Mouse (Mus musculus) lung, embryonic 15.5 days (tissue): ENCODE results near the gene Sppl2b. TPM values are rescaled to one million over a fixed set of nuclear protein-coding genes. Genes with fewer than 3 reads are reported as not detected.
A peak's percentile ranks its signal among the peaks of the same experiment; 100 is the strongest.

Source experiments
- ATAC-seq: fragments of 200-750 bp; cut with Nextera tagmentation; 2 replicates; pipeline ENCODE4 v1.8.0; 2017; ENCODE audit warnings: moderate number of reproducible peaks, borderline replicate concordance; ENCODE audit not compliant: low FRiP score, low TSS enrichment; ENCODE audit errors: extremely low read depth
- H3K27ac ChIP-seq: fragments of 300-500 bp; sonication (generic); 2 replicates; pipeline ENCODE4 v1.5.1; 2015; ENCODE audit warnings: moderate library complexity, mild to moderate bottlenecking, inconsistent platforms
- H3K27me3 ChIP-seq: fragments of 300-500 bp; sonication (generic); 2 replicates; pipeline ENCODE4 v1.6.1; 2015; ENCODE audit warnings: inconsistent platforms
- H3K36me3 ChIP-seq: fragments of 300-500 bp; sonication (generic); 2 replicates; pipeline ENCODE4 v1.6.1; 2015; ENCODE audit warnings: inconsistent platforms
- H3K4me1 ChIP-seq: fragments of 300-500 bp; sonication (generic); 2 replicates; pipeline ENCODE4 v1.6.1; 2015; ENCODE audit warnings: inconsistent platforms
- H3K4me2 ChIP-seq: fragments of 300-500 bp; sonication (generic); 2 replicates; pipeline ENCODE4 v1.6.1; 2015; ENCODE audit warnings: inconsistent platforms, mild to moderate bottlenecking, moderate library complexity
- H3K4me3 ChIP-seq: fragments of 300-500 bp; sonication (generic); 2 replicates; pipeline ENCODE4 v1.5.1; 2015; ENCODE audit warnings: mild to moderate bottlenecking, inconsistent platforms
- H3K9ac ChIP-seq: fragments of 300-500 bp; sonication (generic); 2 replicates; pipeline ENCODE4 v1.6.1; 2015; ENCODE audit warnings: inconsistent platforms
- H3K9me3 ChIP-seq: fragments of 300-500 bp; sonication (generic); 2 replicates; pipeline ENCODE4 v1.6.1; 2016; ENCODE audit warnings: inconsistent platforms
- WGBS: fragments of 180-500 bp; shearing (Covaris S2); methylation state at CpG from one replicate; pipeline ENCODE4 v1.1.7; 2015; 5-methylcytosine and 5-hydroxymethylcytosine counted together
- polyA plus RNA-seq: library from polyadenylated mRNA; unstranded; fragments of >200 nt; fragmentation: Nextera tagmentation; extraction: Ambion mirVana; gene quantifications from 2 replicates; pipeline ENCODE4 v1.2.1, GENCODE M21; 2015

Sppl2b gene
- polyA plus RNA-seq, 1 experiment from 2014 or later, result 40.8 TPM

GRCm38 (mm10) chr10:80838346-80838912 lies 16.6 kb upstream of the Sppl2b start:
- H3K9ac ChIP-seq, result no peak overlapping the region

GRCm38 (mm10) chr10:80839848-80840247 lies 15.2 kb upstream of the Sppl2b start:
- 59% methylated on average over 6 of the region's 6 CpGs for WGBS

More at GRCm38 (mm10) chr10:80838346-80838912, 16.6 kb upstream of the Sppl2b start:
- Histone ChIP-seq H3K27ac (no peak overlapping the region), H3K36me3 (no peaks in the 10 kb centered on the region), H3K4me2 (no peak overlapping the region), H3K4me3 (no peak overlapping the region), H3K27me3 (peaks cover 76% of the 10 kb centered on the region), H3K4me1 (peaks cover 2% of the 10 kb centered on the region), H3K9me3 (no peaks in the 10 kb centered on the region)
- WGBS, result 37% methylated on average over 2 of the region's 2 CpGs
- no peak for ATAC-seq

DNA sequence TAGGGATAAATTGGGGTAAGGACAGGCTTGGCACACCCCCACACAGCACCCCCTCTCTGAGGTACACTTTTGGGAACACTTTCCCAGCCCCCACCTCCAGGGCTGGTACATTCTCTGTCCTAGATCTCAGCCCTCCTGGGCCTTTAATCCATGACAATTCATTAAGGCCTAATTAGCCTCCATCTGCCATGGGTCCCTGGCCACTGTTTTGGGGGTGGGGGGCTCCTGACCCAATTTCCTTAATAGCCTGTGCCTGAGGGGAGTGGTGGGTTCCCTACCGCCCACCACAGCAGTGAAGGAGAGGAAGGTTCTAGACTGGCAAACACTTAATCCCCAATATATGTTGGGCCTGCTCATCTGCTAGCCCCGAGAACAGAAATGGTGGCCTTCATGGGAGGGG lies 13.4 kb upstream of the Sppl2b start:
- Histone ChIP-seq H3K9ac (no peak overlapping the region), H3K27ac (no peak overlapping the region), H3K4me2 (no peak overlapping the region), H3K4me3 (no peak overlapping the region), H3K27me3 (peaks cover 74% of the 10 kb centered on the region), H3K9me3 (no peaks in the 10 kb centered on the region), H3K4me1 (peaks cover 10% of the 10 kb centered on the region), H3K36me3 (no peaks in the 10 kb centered on the region)
- no peak for ATAC-seq
- 80% methylated on average over 2 of the region's 2 CpGs for WGBS

More at GRCm38 (mm10) chr10:80839848-80840247, 15.2 kb upstream of the Sppl2b start:
- Histone ChIP-seq H3K27me3 (peaks cover 76% of the 10 kb centered on the region), H3K4me2 (no peak overlapping the region), H3K27ac (no peak overlapping the region), H3K4me1 (peaks cover 10% of the 10 kb centered on the region), H3K9ac (no peak overlapping the region), H3K36me3 (no peaks in the 10 kb centered on the region), H3K4me3 (no peak overlapping the region), H3K9me3 (no peaks in the 10 kb centered on the region)
- ATAC-seq, result no peak

DNA sequence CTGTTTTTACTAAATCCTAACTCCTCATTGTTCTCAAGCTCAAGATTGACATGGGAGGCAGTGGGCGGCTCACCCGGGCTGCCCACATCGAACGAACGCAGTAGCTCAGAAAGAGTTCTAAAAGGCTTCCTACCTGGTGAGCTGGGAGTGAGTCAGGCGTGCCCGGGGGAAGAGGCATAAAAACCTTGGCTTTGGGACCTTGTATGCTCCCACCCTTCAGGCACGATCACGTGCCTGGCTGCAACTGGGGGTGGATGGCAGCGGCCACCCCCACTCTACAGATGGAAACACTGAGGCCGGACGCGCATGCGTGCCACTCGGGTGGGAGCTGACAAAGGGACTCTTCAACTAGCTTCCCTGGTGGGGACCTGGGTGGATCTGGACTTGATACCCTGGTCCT lies 12.7 kb upstream of the Sppl2b start:
- H3K4me2 ChIP-seq, result no peak overlapping the region
- no peak for ATAC-seq
- H3K36me3 ChIP-seq, result no peaks in the 10 kb centered on the region
- WGBS, result 74% methylated on average over 15 of the region's 15 CpGs
- peaks cover 68% of the 10 kb centered on the region for H3K27me3 ChIP-seq
- peaks cover 10% of the 10 kb centered on the region for H3K4me1 ChIP-seq
- H3K9me3 ChIP-seq, result no peaks in the 10 kb centered on the region
- H3K9ac ChIP-seq, result no peak overlapping the region
- no peak overlapping the region for H3K27ac ChIP-seq
- H3K4me3 ChIP-seq, result no peak overlapping the region

GRCm38 (mm10) chr10:80843087-80843930 lies 11.8 kb upstream of the Sppl2b start:
- no peaks in the 10 kb centered on the region for H3K36me3 ChIP-seq
- 0 out of 2 replicates have a peak overlapping the region, but pooled peaks have one; percentile 19 for H3K9ac ChIP-seq
- peaks cover 60% of the 10 kb centered on the region for H3K27me3 ChIP-seq
- WGBS, result 8% methylated on average over 32 of the region's 32 CpGs
- no peaks in the 10 kb centered on the region for H3K9me3 ChIP-seq
- peak overlapping the region; percentile 72 for H3K4me2 ChIP-seq
- no peak overlapping the region for H3K27ac ChIP-seq
- no peak for ATAC-seq
- H3K4me3 ChIP-seq, result peak overlapping the region; percentile 38
- H3K4me1 ChIP-seq, result peaks cover 10% of the 10 kb centered on the region

DNA sequence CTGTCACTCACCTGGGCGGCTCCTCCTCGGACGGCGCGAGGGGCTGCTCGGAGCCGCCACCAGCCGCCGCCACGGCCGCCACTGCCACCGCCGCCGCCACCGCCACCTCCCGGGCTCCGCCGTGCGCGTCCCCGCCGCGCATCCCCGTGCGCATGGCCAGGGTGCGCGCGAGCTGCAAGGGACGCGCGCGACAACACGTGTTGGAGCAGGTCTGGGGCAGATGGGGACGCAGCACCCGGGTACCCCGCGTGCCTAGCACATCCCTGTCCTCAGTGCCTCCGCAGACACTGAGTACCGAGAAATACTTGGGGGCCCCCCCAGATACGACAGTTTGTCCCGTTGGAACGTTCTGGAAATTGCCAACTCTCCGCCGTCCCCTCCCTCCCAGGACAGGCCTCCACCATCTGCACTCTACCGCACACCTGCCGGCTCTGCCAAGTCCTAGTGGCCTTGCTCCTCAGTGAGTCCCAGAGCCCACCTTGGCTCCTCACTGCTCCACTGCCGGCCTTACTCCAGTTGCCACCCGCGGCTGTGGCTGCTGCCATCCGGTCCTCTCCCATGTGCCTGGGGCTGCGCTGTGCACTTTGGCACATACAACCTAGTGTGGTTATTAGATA lies 11.0 kb upstream of the Sppl2b start, which contains the start of gene Lingo3:
TSS of gene Lingo3 (minus strand) at position 109 of the 617 bp plus-strand sequence.
- H3K27me3 ChIP-seq, result peaks cover 59% of the 10 kb centered on the region
- peak within 1 kb of the TSS; percentile 38 for H3K4me3 ChIP-seq
- H3K27ac ChIP-seq, result no peak within 1 kb of the TSS
- peak within 1 kb of the TSS; percentile 72 for H3K4me2 ChIP-seq
- H3K4me1 ChIP-seq, result peaks cover 14% of the 10 kb centered on the region
- 3% methylated on average over 50 of the region's 51 CpGs for WGBS
- no peaks in the 10 kb centered on the region for H3K36me3 ChIP-seq
- 0 out of 2 replicates have a peak within 1 kb of the TSS, but pooled peaks have one; percentile 19 for H3K9ac ChIP-seq
- no peak for ATAC-seq
- H3K9me3 ChIP-seq, result no peaks in the 10 kb centered on the region

- 53% methylated on average over 8 of the region's 8 CpGs for WGBS
Observed at GRCm38 (mm10) chr10:80845055-80845693, 9.9 kb upstream of the Sppl2b start.

GRCm38 (mm10) chr10:80845732-80846131 lies 9.3 kb upstream of the Sppl2b start:
- no peak overlapping the region for H3K27ac ChIP-seq
- no peak overlapping the region for H3K4me3 ChIP-seq
- H3K4me2 ChIP-seq, result no peak overlapping the region
- H3K9ac ChIP-seq, result no peak overlapping the region
- H3K9me3 ChIP-seq, result no peaks in the 10 kb centered on the region
- peaks cover 14% of the 10 kb centered on the region for H3K4me1 ChIP-seq
- H3K27me3 ChIP-seq, result peaks cover 53% of the 10 kb centered on the region
- ATAC-seq, result no peak
- 54% methylated on average over 12 of the region's 12 CpGs for WGBS
- no peaks in the 10 kb centered on the region for H3K36me3 ChIP-seq

More at GRCm38 (mm10) chr10:80845055-80845693, 9.9 kb upstream of the Sppl2b start:
- Histone ChIP-seq H3K9ac (no peak overlapping the region), H3K4me1 (peaks cover 14% of the 10 kb centered on the region), H3K9me3 (no peaks in the 10 kb centered on the region), H3K4me3 (no peak overlapping the region), H3K27me3 (peaks cover 53% of the 10 kb centered on the region), H3K4me2 (no peak overlapping the region), H3K27ac (no peak overlapping the region), H3K36me3 (no peaks in the 10 kb centered on the region)
- no peak for ATAC-seq

- Histone ChIP-seq H3K4me2 (no peak overlapping the region), H3K27me3 (peaks cover 29% of the 10 kb centered on the region), H3K36me3 (peaks cover 20% of the 10 kb centered on the region), H3K9ac (no peak overlapping the region), H3K27ac (no peak overlapping the region), H3K4me3 (no peak overlapping the region), H3K9me3 (no peaks in the 10 kb centered on the region), H3K4me1 (peaks cover 13% of the 10 kb centered on the region)
- 9% methylated on average over 10 of the region's 10 CpGs for WGBS
- peak; percentile 36; the same call in 1 of the 2 replicates for ATAC-seq
Observed at GRCm38 (mm10) chr10:80848571-80848970, 6.5 kb upstream of the Sppl2b start.

DNA sequence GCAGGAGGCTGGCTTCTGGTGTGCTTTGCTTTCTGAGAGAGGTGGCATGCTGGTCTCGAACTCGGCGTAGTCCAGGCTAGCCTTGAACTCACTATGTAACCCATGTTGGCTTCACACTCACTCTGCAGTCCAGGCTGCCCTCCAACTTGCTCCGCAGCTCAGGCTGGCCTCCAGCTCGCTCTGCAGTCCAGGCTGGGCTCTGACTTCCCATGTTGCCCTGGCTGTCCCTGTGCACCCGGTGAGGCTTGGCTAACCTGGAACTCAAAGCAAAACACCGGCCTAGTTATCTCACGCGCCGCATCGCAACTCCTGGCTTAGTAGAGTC lies 636 bp downstream of the Sppl2b start:
- no peaks in the 10 kb centered on the region for H3K27me3 ChIP-seq
- 16% methylated on average over 11 of the region's 11 CpGs for WGBS
- no peak for ATAC-seq
- H3K4me2 ChIP-seq, result peak overlapping the region; percentile 99
- H3K9ac ChIP-seq, result peak overlapping the region; percentile 79
- peaks cover 43% of the 10 kb centered on the region for H3K4me1 ChIP-seq
- H3K4me3 ChIP-seq, result peak overlapping the region; percentile 78
- peaks cover 20% of the 10 kb centered on the region for H3K36me3 ChIP-seq
- H3K9me3 ChIP-seq, result no peaks in the 10 kb centered on the region
- H3K27ac ChIP-seq, result no peak overlapping the region

DNA sequence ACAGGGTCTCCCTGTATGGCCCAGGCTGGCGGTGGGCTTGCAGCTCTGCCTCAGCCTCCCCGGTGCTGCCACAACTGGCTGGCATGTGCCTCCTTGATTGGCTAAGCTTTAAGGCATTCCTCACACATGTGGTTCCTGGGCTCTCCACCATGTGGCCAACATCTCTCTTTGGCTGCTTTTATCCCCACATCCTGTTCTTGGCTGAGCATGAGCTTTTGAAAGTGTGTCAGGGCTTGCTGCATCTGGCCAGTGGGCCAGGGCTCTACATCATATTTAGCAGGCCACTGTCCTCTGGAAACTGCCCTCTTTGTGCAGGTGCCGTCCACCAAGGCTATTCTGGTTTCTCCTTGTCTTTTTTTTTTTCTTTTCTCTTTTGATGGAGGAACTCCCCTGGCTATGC lies 1.2 kb downstream of the Sppl2b start:
- no peak for ATAC-seq
- peak overlapping the region; percentile 78 for H3K4me3 ChIP-seq
- peaks cover 18% of the 10 kb centered on the region for H3K36me3 ChIP-seq
- no peaks in the 10 kb centered on the region for H3K27me3 ChIP-seq
- peaks cover 43% of the 10 kb centered on the region for H3K4me1 ChIP-seq
- 39% methylated on average over 3 of the region's 3 CpGs for WGBS
- no peak overlapping the region for H3K27ac ChIP-seq
- H3K9me3 ChIP-seq, result no peaks in the 10 kb centered on the region
- peak overlapping the region; percentile 79 for H3K9ac ChIP-seq
- peak overlapping the region; percentile 99 for H3K4me2 ChIP-seq
